Mouse (Mus musculus) testis, adult 2 months (tissue): ENCODE data around the gene Tnip1. TPM values are rescaled to one million over a fixed set of nuclear protein-coding genes. Genes with fewer than 3 reads are reported as not detected.
A peak's percentile ranks its signal among the peaks of the same experiment; 100 is the strongest.

Experiments used
- H3K27ac ChIP-seq: fragments of 200-500 bp; 2 replicates; pipeline ENCODE4 v1.5.1; 2012; ENCODE audit warnings: low read depth, low read length; ENCODE audit not compliant: control insufficient read depth, insufficient read depth
- H3K27me3 ChIP-seq: fragments of 200-500 bp; 2 replicates; pipeline ENCODE4 v1.6.1; 2012; ENCODE audit warnings: mild to moderate bottlenecking, low read length, moderate library complexity; ENCODE audit not compliant: control insufficient read depth, insufficient read depth
- H3K36me3 ChIP-seq: fragments of 200-500 bp; 2 replicates; pipeline ENCODE4 v1.6.1; 2012; ENCODE audit warnings: mild to moderate bottlenecking, low read length; ENCODE audit not compliant: control insufficient read depth, insufficient read depth
- H3K4me1 ChIP-seq: fragments of 200-500 bp; 2 replicates; pipeline ENCODE4 v1.6.1; 2012; ENCODE audit warnings: low read length; ENCODE audit not compliant: control insufficient read depth, insufficient read depth
- H3K4me3 ChIP-seq: fragments of 200-500 bp; 2 replicates; pipeline ENCODE4 v1.5.1; 2012; ENCODE audit warnings: low read depth, mild to moderate bottlenecking, low read length, moderate library complexity, mixed read lengths; ENCODE audit not compliant: control insufficient read depth
- CTCF ChIP-seq: fragments of 200-500 bp; IDR thresholded peaks from 2 replicates; pipeline ENCODE4 v1.5.1; 2012; ENCODE audit warnings: low read depth, mild to moderate bottlenecking, inconsistent platforms, low read length, moderate library complexity; ENCODE audit not compliant: control insufficient read depth, insufficient read depth, insufficient replicate concordance
- POLR2A ChIP-seq: fragments of 200-500 bp; IDR thresholded peaks from 2 replicates; pipeline ENCODE4 v1.6.1; 2012; ENCODE audit warnings: low read depth, mild to moderate bottlenecking, inconsistent platforms, low read length, moderate library complexity; ENCODE audit not compliant: control insufficient read depth
- polyA plus RNA-seq: library from polyadenylated mRNA; depleted of rRNA; stranded (reverse); fragments of >200 nt; gene quantifications from 2 replicates; pipeline ENCODE4 v1.2.3, GENCODE M21; 2012

The Tnip1 gene
- polyA plus RNA-seq, 1 experiment, result 5.4 TPM

DNA sequence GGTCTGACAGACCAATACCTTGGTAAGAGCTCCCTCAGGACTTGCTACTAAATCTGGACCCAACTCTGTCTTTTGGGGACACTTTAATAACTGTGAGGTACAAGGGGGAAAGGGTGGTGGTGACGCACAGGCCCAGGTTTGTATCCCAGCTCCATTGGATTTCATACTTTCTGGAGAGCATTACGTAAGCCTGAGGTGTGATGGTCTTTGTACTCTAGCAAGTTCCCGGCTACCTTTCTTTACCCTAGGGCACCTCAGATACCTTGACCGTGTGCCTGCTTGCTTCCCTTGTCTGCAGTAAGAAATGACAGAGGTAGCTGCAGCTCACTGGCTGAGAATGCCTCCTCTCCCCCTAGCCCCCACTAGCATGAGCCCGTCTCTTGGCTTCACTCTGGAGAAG lies 55.5 kb downstream of the Tnip1 start:
- TF ChIP-seq POLR2A (no peak), CTCF (no peak)
- H3K4me3 ChIP-seq, result no peak overlapping the region
- H3K36me3 ChIP-seq, result no peaks in the 10 kb centered on the region
- H3K27ac ChIP-seq, result no peak overlapping the region
- peaks cover 5% of the 10 kb centered on the region for H3K4me1 ChIP-seq
- H3K27me3 ChIP-seq, result no peaks in the 10 kb centered on the region

DNA sequence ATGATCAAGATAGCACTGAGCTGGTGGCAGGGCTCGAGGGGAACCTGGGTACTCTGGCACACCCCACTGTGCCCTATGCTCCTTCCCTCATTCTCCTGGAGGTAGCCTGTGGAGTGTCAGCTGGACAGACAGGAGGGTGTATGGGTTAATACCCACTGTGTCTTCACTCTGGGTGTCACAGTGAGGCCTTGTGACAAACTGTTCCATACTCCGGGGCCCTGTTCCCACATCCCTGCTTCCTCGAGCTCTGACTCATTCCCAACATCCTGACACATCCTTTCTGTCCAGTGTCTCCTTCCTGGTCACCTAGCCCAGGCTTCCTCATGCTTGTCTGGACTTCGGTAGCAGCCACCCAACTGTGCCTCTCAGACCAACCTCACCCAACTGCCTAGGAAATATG lies 56.3 kb downstream of the Tnip1 start:
- TF ChIP-seq CTCF, result no peak
- H3K27ac ChIP-seq, result no peak overlapping the region
- no peaks in the 10 kb centered on the region for H3K27me3 ChIP-seq
- H3K4me3 ChIP-seq, result no peak overlapping the region
- no peaks in the 10 kb centered on the region for H3K36me3 ChIP-seq
- H3K4me1 ChIP-seq, result peaks cover 5% of the 10 kb centered on the region

GRCm38 (mm10) chr11:54905931-54906330 lies 56.8 kb downstream of the Tnip1 start:
- no peak for TF ChIP-seq POLR2A
- no peak for TF ChIP-seq CTCF
- Histone ChIP-seq H3K27ac (no peak overlapping the region), H3K4me3 (no peak overlapping the region)

GRCm38 (mm10) chr11:54905086-54905485 lies 57.6 kb downstream of the Tnip1 start:
- peaks cover 5% of the 10 kb centered on the region for H3K4me1 ChIP-seq
- H3K27me3 ChIP-seq, result no peaks in the 10 kb centered on the region
- H3K4me3 ChIP-seq, result no peak overlapping the region
- no peaks in the 10 kb centered on the region for H3K36me3 ChIP-seq
- TF ChIP-seq CTCF (no peak), POLR2A (no peak)
- H3K27ac ChIP-seq, result no peak overlapping the region

More at GRCm38 (mm10) chr11:54905931-54906330, 56.8 kb downstream of the Tnip1 start:
- Histone ChIP-seq H3K4me1 (peaks cover 5% of the 10 kb centered on the region), H3K27me3 (no peaks in the 10 kb centered on the region), H3K36me3 (no peaks in the 10 kb centered on the region)

DNA sequence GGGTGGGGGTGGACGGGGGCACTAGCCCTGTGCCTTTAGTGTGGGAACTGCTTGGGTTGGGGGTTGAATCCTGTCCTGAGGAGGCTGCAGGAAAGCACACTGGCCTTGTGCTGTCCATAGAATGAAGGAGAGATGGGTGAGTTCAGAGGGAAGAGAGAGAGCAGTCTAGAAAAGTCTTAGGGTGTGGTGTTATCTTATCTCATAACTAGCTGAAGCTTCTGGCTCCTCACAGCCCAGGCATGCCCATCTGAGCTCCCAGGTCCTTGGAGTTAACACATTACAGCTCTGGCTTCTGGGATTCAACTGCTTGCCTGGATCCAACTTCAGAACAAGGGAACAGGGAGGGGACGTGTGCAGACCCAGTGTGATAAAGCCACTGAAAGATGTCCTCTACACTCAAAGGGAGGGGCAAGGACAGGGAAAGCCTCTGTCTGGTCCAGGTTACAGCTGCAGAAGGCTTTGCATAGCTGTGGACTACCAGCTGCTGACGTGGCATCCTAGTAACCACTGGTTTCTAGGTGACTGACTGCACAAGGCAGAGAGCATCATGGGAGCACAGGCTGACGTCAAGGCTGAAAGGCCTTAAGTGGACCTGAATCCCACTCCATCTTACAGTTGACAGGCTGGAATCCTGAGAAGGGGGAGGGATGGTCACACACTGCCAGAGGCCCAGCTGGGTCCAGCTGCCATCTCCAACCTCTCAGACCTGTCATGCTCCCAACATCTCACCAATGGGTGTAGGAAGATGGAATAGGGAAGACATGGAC lies 58.6 kb downstream of the Tnip1 start:
- H3K4me3 ChIP-seq, result no peak overlapping the region
- no peaks in the 10 kb centered on the region for H3K27me3 ChIP-seq
- H3K36me3 ChIP-seq, result no peaks in the 10 kb centered on the region
- no peak for TF ChIP-seq CTCF
- no peak for TF ChIP-seq POLR2A
- no peak overlapping the region for H3K27ac ChIP-seq
- peaks cover 5% of the 10 kb centered on the region for H3K4me1 ChIP-seq

DNA sequence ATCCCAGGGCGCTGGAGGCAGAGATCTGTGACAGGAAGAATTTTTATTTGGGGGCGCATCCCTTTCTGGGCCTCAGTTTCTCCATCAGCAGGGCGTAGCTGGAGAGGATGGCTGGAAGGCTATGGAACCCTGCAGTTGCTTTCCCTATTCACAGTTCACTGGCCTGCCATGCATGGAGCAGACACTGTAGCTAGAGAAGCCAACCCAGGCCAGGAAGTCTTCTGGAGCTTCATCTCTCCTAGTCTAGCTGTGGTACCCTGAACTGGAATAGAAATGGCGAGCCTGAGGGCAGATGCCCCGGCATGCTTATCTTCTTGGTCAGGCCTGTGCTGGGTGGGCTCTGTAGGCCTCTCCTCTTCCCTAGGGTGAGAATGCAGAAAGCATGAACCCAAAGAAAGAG lies 59.4 kb downstream of the Tnip1 start:
- TF ChIP-seq CTCF, result no peak
- TF ChIP-seq POLR2A, result no peak
- peaks cover 5% of the 10 kb centered on the region for H3K4me1 ChIP-seq
- H3K27ac ChIP-seq, result no peak overlapping the region

DNA sequence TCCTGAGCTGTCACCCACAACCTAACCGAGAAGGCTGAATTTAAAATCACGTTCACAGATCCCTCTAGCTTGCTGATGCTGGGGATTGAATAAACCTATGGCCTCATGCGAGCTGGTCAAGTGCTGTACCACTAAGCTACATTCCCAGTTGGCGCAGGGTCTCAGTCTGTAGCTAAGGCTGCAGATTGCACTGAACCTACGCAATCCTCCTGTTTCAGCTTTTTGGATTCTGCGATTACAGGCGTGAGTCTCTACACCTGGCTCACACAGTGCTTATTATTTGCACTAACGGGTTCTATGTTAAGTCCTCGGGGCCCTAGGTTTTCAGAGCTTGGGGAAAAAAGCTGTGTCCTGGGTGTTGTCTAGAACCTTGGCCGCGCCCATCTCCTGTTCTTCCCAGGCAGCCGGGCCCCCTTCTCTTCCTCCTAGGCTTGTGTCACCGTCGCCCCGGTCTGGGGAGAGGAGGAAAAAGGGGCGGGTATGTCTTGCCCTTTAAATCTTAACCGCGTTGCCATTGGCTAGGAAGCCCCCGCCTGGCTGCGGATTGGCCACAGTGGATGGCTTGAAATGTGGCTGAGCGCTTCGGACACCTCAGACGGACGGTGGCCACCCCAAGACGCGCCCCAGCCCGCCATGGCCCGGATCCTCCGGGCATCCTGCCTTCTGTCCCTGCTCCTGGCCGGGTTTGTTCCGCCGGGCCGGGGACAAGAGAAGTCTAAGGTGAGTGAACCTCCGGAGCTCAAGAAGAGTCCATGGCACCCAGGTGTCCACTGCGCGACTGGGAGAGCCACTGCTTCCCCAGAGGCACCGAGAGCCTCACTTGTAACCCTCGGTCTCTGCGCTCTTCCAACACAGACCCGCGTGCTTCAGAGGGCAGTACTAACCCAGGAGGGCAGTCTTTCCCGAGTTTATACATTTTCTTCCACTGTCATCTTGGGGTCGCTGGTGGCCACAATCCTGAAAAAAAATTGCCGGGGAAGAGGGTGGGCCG lies 60.1 kb downstream of the Tnip1 start, which contains the start of gene Gpx3:
Gene Gpx3 (plus strand): TSS at position 121 of the 991 bp plus-strand sequence.
- TF ChIP-seq POLR2A (0 out of 2 replicates have a peak, but pooled peaks have one; percentile 24), CTCF (no peak)
- H3K27ac ChIP-seq, result no peak within 1 kb of the TSS
- peak within 1 kb of the TSS; percentile 36 for H3K4me3 ChIP-seq
- H3K4me1 ChIP-seq, result peaks cover 5% of the 10 kb centered on the region
- no peaks in the 10 kb centered on the region for H3K27me3 ChIP-seq
- H3K36me3 ChIP-seq, result no peaks in the 10 kb centered on the region

More for the DNA sequence above, 59.4 kb downstream of the Tnip1 start:
- H3K27me3 ChIP-seq, result no peaks in the 10 kb centered on the region
- no peak overlapping the region for H3K4me3 ChIP-seq
- H3K36me3 ChIP-seq, result no peaks in the 10 kb centered on the region
